Mouse (Mus musculus): ENCODE results near the gene Cth. TPM values are rescaled to one million over a fixed set of nuclear protein-coding genes. Genes with fewer than 3 reads are reported as not detected.

The Cth gene
- 4.2 and 6.3 TPM in 2 replicates for polyA plus RNA-seq (2012; rRNA removed; ENCODE audit: low replicate concordance)

GRCm38 (mm10) chr3:157924692-157925328 lies at the start of gene Cth:
TSS of gene Cth (minus strand) at chr3:157925077.

GRCm38 (mm10) chr3:157946843-157947358 lies 22.0 kb upstream of the Cth start, which contains the start of gene Ankrd13c:
TSS of gene Ankrd13c (plus strand) at chr3:157947239.

Other genes with a start within 250 kb of the Cth start
- 11.9 and 36.0 TPM in 2 replicates for gene Ankrd13c, start 22.2 kb upstream of the Cth start, polyA plus RNA-seq (2012; rRNA removed; ENCODE audit: low replicate concordance)
- gene Srsf11, start 111.6 kb upstream of the Cth start, polyA plus RNA-seq (2012; rRNA removed; ENCODE audit: low replicate concordance): 261 and 410 TPM in 2 replicates
- 3.7 and 9.5 TPM in 2 replicates for gene Lrrc40, start 111.6 kb upstream of the Cth start, polyA plus RNA-seq (2012; rRNA removed; ENCODE audit: low replicate concordance)

Data from mammary gland, adult 2 months (tissue).